Mouse (Mus musculus) left cerebral cortex, adult 2 months (tissue): ENCODE results near the gene Sit1. TPM values are rescaled to one million over a fixed set of nuclear protein-coding genes. Genes with fewer than 3 reads are reported as not detected.
"Not testable (repeated sequence)": the region's sequence is repeated elsewhere in the genome, so short reads cannot be mapped to it uniquely, and the experiment has no call there.

Experiments used
- DNase-seq, 2 experiments: peaks; one replicate each; pipeline ENCODE4 v3.0.0; 2021 to 2022; ENCODE audit warnings: low spot score in 2 of 2, mixed read lengths in 1 of 2; ENCODE audit errors: extremely low spot score in 1 of 2
- H3K27ac ChIP-seq: fragments of 200-600 bp; 2 replicates; pipeline ENCODE4 v1.8.1; 2022
- H3K4me3 ChIP-seq: fragments of 200-600 bp; 2 replicates; pipeline ENCODE4 v1.8.1; 2022
- CTCF ChIP-seq: fragments of 200-600 bp; IDR thresholded peaks from 2 replicates; pipeline ENCODE4 v1.8.1; 2022; ENCODE audit warnings: antibody characterized with exemption, mild to moderate bottlenecking, moderate library complexity
- intact Hi-C: fragments of 180-260 bp; cut with DNase I; formaldehyde crosslinking; loops from one replicate; pipeline ENCODE4 v1.15.1; 2025
- total RNA-seq, 2 experiments: library from RNA; stranded (reverse); gene quantifications; 2 replicates each; pipeline ENCODE4 v1.2.3; 2021

Sit1 gene
- total RNA-seq, 2 experiments from 2014 or later, result not detected

DNA sequence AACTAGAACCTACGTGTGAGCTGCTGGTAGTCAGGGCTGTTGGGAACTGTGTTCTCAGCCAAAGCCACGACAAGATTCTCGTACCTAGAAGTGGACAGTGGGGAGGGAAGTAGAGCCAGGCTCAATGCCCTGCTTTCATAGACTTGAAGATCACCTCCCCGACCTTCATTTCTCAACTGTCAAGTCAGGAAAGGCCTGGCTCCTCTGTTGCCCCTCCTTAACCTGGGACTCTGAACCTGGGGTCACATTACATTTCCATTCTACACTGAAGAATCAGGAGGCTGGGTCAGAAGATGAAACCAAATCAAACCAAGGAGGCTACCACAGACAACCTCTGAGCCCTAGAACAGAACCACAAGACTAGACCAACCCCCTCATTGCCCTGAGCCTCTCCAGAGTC lies 14.4 kb upstream of the Sit1 start:
- no peak for DNase-seq
- intact Hi-C loops, result loop anchor here (10.0 kb wide), 1 partner anchor 453 kb away; the partner anchor contains the start of gene Fam214b
- H3K27ac ChIP-seq, result no peak overlapping the region
- no peak overlapping the region for H3K4me3 ChIP-seq
- no peak for TF ChIP-seq CTCF

DNA sequence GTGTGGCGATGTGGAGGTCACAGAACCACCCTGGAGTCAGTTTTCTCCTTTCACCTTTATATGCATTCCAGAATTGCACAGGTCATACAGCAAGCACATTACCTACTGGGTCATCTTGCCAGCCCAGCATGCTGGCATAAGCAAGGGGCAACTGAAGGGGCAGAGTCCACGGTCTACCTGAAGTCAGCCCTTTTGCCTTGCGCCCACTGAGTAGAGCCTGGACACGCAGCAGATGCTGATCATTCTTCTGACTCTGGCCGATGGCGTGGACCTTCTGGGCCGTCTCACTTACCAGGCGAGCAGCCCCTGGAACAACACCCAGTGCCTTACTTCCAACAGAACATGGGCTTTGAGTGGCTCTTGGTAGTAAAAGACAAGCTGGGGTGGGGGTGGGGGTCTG lies 13.9 kb upstream of the Sit1 start:
- no peak for TF ChIP-seq CTCF
- intact Hi-C loops, result loop anchor here (10.0 kb wide), 1 partner anchor 453 kb away; the partner anchor contains the start of gene Fam214b
- DNase-seq, result no peak
- no peak overlapping the region for H3K27ac ChIP-seq
- no peak overlapping the region for H3K4me3 ChIP-seq

DNA sequence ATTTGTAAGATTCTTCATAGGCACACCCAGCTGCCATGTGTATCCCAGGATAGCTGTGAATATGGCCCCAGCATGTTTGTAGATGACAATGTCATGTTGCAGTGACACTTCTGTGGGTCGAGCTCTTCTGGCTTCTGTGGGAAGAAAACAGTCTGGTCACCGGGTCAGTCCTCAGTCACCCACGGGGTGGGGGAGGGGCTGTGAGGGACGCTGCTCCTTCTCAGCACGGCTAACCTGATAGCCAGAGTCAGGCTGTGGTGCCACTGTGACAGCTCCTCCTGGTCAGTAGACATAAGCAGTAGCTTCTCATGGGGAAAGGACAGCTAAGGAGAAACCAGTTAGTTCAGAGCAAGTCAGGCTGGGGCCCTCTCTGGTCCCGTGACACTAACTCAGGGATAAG lies 13.1 kb upstream of the Sit1 start:
- TF ChIP-seq CTCF, result no peak
- Histone ChIP-seq H3K4me3 (no peak overlapping the region), H3K27ac (no peak overlapping the region)
- intact Hi-C loops, result loop anchor here (10.0 kb wide), 1 partner anchor 452 kb away; the partner anchor contains the start of gene Fam214b
- DNase-seq, result no peak

DNA sequence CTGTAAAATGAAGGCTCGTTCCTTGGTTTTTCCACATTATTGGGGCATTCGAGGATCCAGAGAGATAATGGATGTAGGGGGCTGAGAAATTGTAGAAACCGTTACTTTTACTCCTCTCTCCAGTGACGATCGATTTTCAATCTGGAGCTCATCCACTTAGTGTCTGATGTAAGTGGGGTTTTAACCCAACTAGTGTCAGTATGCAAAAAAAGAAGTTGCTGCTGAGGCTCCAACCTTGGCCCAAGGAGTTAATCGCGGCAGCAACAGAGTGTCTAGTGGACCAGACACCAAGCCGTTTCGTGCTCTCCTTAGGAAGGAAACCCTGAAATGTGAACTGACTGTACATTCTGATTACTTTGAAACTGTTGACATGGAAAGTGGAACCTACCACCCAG lies 10.3 kb upstream of the Sit1 start:
- Histone ChIP-seq H3K27ac (peak overlapping the region; percentile 93), H3K4me3 (peak overlapping the region; percentile 60)
- DNase-seq, result no peak
- intact Hi-C loops, result loop anchor here (1.0 to 10.0 kb wide), 4 partner anchors 33 to 449 kb away; partner anchors contain the start of genes Creb3, Fam214b and Tln1
- no peak for TF ChIP-seq CTCF

DNA sequence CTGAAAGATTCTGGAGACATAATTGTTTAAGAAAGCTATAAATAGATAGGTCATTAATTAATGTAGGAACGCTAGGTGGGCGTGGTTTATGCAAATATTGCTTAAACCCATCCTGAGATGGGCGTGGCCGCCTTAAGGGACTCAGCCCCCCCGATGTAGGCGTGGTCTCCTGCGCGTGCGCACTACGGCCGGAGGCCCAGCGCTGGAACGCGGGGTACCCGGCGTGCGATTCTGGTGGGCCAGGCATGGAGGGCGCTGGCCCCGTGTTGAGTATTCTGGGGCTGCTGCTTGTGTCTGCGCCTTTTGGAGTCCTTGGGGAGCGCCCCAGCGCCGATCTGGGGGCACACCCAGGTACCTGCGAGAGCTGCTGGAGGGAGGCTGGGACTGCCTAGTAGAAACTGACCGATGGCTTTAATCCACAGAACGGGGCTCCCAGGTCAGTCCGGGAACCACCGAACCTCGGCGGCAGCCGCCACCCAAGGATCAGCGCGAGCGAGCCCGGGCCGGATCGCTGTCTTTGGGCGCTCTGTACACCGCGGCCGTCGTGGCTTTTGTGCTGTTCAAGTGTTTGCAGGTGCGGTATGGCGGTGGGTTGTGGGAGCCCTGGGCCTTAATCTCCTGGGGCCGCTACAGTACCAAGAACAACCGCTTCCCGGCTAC lies 9.8 kb upstream of the Sit1 start:
- Histone ChIP-seq H3K27ac (peak overlapping the region; percentile 93), H3K4me3 (peak overlapping the region; percentile 60)
- peak; percentile 3 for TF ChIP-seq CTCF
- intact Hi-C loops, result loop anchor here (1.0 to 10.0 kb wide), 4 partner anchors 34 to 449 kb away; partner anchors contain the start of genes Creb3, Fam214b and Tln1
- DNase-seq, result peak; percentile 96

DNA sequence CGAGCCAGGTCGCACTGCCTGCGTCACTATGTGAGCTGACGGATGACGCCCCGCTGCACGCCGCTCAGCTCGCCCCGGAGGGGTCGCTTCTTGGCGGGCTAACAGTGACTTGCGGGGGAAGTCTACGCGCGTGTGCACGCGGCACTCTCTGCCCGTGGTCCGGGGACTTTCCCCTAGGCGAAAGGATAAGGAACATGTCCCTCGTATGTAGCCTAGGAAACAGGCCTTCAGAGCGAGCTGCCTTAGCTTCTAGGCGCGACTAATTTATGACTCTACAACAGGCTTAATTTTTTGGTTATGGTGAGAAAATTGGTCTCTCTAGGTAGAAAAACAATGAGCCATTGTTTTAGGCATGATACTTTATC lies 9.3 kb upstream of the Sit1 start, which contains the start of gene Ccdc107:
Ccdc107 (plus strand) TSS at position 80 of the 365 bp plus-strand sequence.
- H3K4me3 ChIP-seq, result peak within 1 kb of the TSS; percentile 60
- peak within 1 kb of the TSS; percentile 93 for H3K27ac ChIP-seq
- peak; percentile 90 to 95 for DNase-seq
- no peak for TF ChIP-seq CTCF
- intact Hi-C loops, result loop anchor here (1.0 to 10.0 kb wide), 4 partner anchors 34 to 448 kb away; partner anchors contain the start of genes Creb3, Fam214b and Tln1

DNA sequence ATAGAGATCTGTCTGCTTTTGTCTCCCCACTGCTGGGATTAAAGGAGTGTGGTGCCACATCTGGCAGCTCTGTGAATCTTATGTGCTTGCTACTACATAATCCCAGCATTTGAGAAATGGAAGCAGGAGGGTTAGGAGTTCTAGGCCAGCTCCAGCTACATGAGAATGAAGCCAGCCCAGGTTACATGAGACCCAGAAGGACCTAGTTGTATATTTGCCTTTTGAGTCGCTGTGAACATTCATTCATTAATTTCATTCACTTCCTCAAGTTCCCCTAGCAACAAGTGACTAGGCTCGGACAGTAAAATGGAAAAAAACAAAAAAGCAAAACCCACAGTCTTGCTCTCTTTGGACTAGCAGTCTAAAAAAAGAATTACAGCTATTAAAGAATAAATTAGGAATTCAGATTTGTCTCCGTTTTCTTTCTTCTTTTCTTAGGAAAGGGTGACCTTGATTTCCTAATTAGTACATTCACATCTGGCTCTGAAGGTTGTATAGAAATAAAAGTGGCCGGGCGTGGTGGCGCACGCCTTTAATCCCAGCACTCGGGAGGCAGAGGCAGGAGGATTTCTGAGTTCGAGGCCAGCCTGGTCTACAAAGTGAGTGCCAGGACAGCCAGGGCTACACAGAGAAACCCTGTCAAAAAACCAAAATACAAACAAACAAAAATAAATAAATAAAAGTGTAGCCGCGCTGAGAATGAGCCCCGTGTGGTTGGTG lies 8.7 kb upstream of the Sit1 start:
- intact Hi-C loops, result loop anchor here (5.0 to 10.0 kb wide), 2 partner anchors 35 to 447 kb away; partner anchors contain the start of gene Fam214b
- peak overlapping the region; percentile 60; the same call in 1 of the 2 replicates for H3K4me3 ChIP-seq
- TF ChIP-seq CTCF, result peak; percentile 32
- DNase-seq, result no peak
- H3K27ac ChIP-seq, result peak overlapping the region; percentile 52

DNA sequence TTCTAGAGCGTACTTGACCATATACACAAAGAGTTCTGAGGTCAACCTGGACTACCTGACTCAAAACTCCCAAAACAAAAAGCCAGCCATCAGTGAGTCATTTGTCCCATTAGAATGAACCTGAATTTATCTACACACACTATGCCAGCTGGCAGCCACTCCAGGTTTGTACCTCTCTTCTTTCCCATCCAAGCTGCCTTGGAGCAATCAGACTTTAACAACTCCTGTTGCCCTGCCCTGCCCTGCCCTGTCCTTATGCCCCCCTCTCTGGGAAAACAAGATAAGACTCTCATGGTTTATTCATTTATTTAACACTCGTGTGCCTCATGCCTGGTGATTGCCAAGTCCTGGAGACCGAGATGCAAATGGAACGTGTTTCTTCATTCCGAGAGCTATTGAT lies 7.3 kb upstream of the Sit1 start:
- no peak overlapping the region for H3K4me3 ChIP-seq
- TF ChIP-seq CTCF, result no peak
- H3K27ac ChIP-seq, result no peak overlapping the region
- intact Hi-C loops, result loop anchor here (5.0 to 10.0 kb wide), 2 partner anchors 36 to 446 kb away; partner anchors contain the start of gene Fam214b
- no peak for DNase-seq

DNA sequence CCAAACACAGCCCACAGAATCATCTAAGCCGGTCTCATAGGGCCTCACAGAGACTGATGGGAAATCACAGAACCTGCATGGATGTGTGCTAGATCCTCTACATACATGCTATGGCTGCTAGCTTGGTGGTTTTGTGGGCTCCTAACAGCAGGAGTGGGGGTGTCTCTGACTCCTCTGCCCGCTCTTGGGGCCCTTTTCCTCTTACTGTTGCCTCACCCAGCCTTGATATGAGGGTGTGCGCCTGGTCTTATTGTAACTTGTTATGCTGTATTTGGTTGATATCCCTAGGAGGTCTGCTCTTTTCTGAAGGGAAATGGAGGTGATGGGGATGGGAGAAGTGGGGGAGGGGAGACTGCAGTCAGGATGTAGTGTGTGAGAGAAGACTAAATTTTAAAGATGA lies 6.1 kb upstream of the Sit1 start:
- DNase-seq, result no peak
- TF ChIP-seq CTCF, result no peak
- intact Hi-C loops, result loop anchor here (1.0 to 10.0 kb wide), 3 partner anchors 38 to 445 kb away; partner anchors contain the start of gene Fam214b
- Histone ChIP-seq H3K4me3 (no peak overlapping the region), H3K27ac (no peak overlapping the region)

DNA sequence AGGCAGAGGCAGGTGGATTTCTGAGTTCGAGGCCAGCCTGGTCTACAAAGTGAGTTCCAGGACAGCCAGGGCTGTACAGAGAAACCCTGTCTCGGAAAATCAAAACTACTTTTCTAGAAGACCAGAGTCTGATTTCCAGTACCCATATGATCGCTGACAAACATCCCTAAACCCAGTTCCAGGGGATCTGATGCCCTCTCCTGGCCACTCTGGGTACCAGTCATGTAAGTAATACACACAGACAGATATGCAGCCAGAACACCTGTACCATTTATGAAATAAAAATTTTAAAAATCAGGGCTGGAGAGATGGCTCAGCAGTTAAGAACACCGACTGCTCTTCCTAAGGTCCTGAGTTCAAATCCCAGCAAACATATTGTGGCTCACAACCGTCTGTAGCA lies 2.1 kb upstream of the Sit1 start:
- intact Hi-C loops, H3K4me3 ChIP-seq, H3K27ac ChIP-seq, DNase-seq: not testable (repeated sequence)

DNA sequence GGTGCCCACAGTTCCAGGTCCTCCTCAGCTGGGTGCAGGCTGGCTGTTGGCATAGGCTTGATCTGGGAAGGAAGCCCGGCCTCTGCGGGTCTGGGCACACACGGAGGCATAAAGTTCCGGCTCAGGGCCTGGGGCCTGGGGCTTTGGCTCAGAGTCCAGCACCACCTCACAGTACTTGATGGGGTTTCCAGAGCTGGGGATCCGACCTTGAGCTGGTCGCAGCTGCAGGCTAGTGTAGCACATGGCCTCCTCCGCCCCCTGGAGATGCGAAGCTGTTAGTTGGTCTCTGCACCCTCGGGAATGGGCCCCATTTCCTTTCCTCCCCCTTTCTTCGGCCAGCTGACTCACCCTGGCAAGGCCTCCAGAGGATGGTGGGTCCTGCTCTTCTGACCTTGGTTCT lies 943 bp downstream of the Sit1 start:
- intact Hi-C loops, result no loop called here
- no peak for TF ChIP-seq CTCF
- no peak overlapping the region for H3K4me3 ChIP-seq
- no peak for DNase-seq
- H3K27ac ChIP-seq, result no peak overlapping the region

DNA sequence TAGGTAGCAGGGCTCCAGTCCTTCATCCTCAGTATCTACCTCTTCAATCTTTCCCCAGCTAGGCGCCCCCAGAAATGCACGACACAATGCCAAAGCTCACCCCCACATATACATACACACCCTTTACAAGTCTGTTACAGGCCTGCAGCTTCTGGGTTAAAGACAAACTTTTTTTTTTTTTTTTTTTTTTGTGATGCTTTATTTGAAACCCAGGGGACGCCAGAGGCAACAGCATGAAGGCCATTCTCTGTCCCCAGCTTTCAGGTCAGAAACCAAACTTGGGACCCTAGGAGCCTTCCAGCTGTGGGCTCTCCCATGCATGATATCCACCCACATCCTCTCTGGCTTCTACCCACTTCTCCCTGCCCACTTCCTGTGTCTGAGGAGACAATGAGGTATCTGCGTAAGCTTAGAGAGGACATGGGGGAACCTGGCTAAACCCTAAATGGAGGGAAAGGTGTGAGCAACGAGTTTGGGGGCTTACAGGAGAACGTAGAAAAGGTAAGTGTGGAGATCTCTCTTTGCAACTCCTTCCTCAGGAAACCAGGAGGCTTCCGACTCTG lies 1.6 kb downstream of the Sit1 start:
- H3K27ac ChIP-seq, result no peak overlapping the region
- intact Hi-C loops, result no loop called here
- DNase-seq, result no peak
- TF ChIP-seq CTCF, result no peak
- no peak overlapping the region for H3K4me3 ChIP-seq
